Comparison of ENCODE assay signal across 7 mouse cellular contexts in genomic region chr17:78836056-78836455, GRCm38 (mm10). TPM values are rescaled to one million over a fixed set of nuclear protein-coding genes. Genes with fewer than 3 reads are reported as not detected.
DNase-seq lines count a peak whose midpoint lies in the region; TF ChIP-seq lines count a peak whose summit lies in the region.

No protein-coding gene starts in this region.

- TF ChIP-seq CTCF in spleen, adult 2 months (IDR thresholded peaks at IDR 0.05; ENCODE audit: extremely low read depth, insufficient read depth, insufficient read length, insufficient replicate concordance) = no peak

- no peaks in the 10 kb centered on the region for H3K4me1 ChIP-seq in spleen, adult 2 months (ENCODE audit: control insufficient read depth, insufficient read depth, insufficient read length)
- H3K4me1 ChIP-seq in embryonic facial prominence, embryonic 10.5 days = peaks cover 7% of the 10 kb centered on the region
- H3K4me1 ChIP-seq in limb, embryonic 10.5 days = peaks cover 6% of the 10 kb centered on the region; the same call in 1 of the 2 replicates

- no peaks in the 10 kb centered on the region for H3K9me3 ChIP-seq in embryonic facial prominence, embryonic 10.5 days
- no peaks in the 10 kb centered on the region for H3K9me3 ChIP-seq in limb, embryonic 10.5 days (replicated peaks)

- no peak for DNase-seq in spleen, adult 2 months (ENCODE audit: low read depth in 1 of 2, low spot score in 2 of 2)
- DNase-seq in spleen, postnatal 10 days (ENCODE audit: low spot score in 2 of 2) = no peak
- no peak for DNase-seq in embryonic facial prominence, embryonic 10.5 days (ENCODE audit: low spot score)
- no peak for DNase-seq in limb, embryonic 10.5 days (ENCODE audit: low spot score)
- DNase-seq in retina, postnatal 1 day = peak; percentile 14
- DNase-seq in left cerebral cortex, adult 9 months (ENCODE audit: low spot score in 2 of 2) = no peak
- DNase-seq in urinary bladder, postnatal 4 days (ENCODE audit: low spot score in 2 of 2) = no peak

- peak overlapping the region; percentile 90; the same call in 1 of the 2 replicates for H3K27ac ChIP-seq in spleen, adult 2 months (ENCODE audit: insufficient read depth, low read length)
- peak overlapping the region; percentile 87 for H3K27ac ChIP-seq in embryonic facial prominence, embryonic 10.5 days (replicated peaks)
- H3K27ac ChIP-seq in limb, embryonic 10.5 days = peak overlapping the region; percentile 88

- no peak for TF ChIP-seq POLR2A in spleen, adult 2 months (IDR thresholded peaks at IDR 0.05; ENCODE audit: low read depth, low read length)

- H3K4me3 ChIP-seq in spleen, adult 2 months (ENCODE audit: extremely low read depth, insufficient read depth, insufficient read length) = peak overlapping the region; percentile 98
- peak overlapping the region; percentile 91 for H3K4me3 ChIP-seq in embryonic facial prominence, embryonic 10.5 days
- H3K4me3 ChIP-seq in limb, embryonic 10.5 days = peak overlapping the region; percentile 87

- no peaks in the 10 kb centered on the region for H3K27me3 ChIP-seq in spleen, adult 2 months (ENCODE audit: control insufficient read depth, insufficient read depth, low read length)
- H3K27me3 ChIP-seq in embryonic facial prominence, embryonic 10.5 days (replicated peaks; ENCODE audit: low read depth, poor library complexity, severe bottlenecking) = no peaks in the 10 kb centered on the region
- H3K27me3 ChIP-seq in limb, embryonic 10.5 days (ENCODE audit: low read depth, poor library complexity, severe bottlenecking) = no peaks in the 10 kb centered on the region

- WGBS in spleen, adult 2 months = 9% methylated on average over 2 of the region's 2 CpGs
- 41% methylated on average over 2 of the region's 2 CpGs for WGBS in embryonic facial prominence, embryonic 10.5 days
- 37% methylated on average over 2 of the region's 2 CpGs for WGBS in limb, embryonic 10.5 days

- H3K36me3 ChIP-seq in spleen, adult 2 months (ENCODE audit: control insufficient read depth, insufficient read depth, low read length) = peaks cover 14% of the 10 kb centered on the region
- peaks cover 31% of the 10 kb centered on the region for H3K36me3 ChIP-seq in embryonic facial prominence, embryonic 10.5 days (replicated peaks)
- H3K36me3 ChIP-seq in limb, embryonic 10.5 days = peaks cover 29% of the 10 kb centered on the region

RNA-seq across cellular contexts. Expression of gene Gpatch11, which starts 0.7 kb away (rescaled TPM):
- 6.2 and 8.9 TPM in 2 replicates for polyA plus RNA-seq in spleen, adult 2 months (2012; rRNA removed)
- polyA plus RNA-seq in embryonic facial prominence, embryonic 10.5 days (2016; fragmentation: Nextera tagmentation; extraction: Ambion mirVana) = 39.3 and 42.7 TPM in 2 replicates
- 33.6 and 41.1 TPM in 2 replicates for polyA plus RNA-seq in limb, embryonic 10.5 days (2016; fragmentation: Nextera tagmentation; extraction: Ambion mirVana)

RNA-seq across cellular contexts. Expression of gene Heatr5b, which starts 0.9 kb away (rescaled TPM):
- polyA plus RNA-seq in spleen, adult 2 months (2012; rRNA removed) = 11.2 and 11.6 TPM in 2 replicates
- polyA plus RNA-seq in embryonic facial prominence, embryonic 10.5 days (2016; fragmentation: Nextera tagmentation; extraction: Ambion mirVana) = 14.6 and 15.2 TPM in 2 replicates
- polyA plus RNA-seq in limb, embryonic 10.5 days (2016; fragmentation: Nextera tagmentation; extraction: Ambion mirVana) = 9.8 and 17.5 TPM in 2 replicates

RNA-seq across cellular contexts. Expression of gene Eif2ak2, which starts 46.3 kb away (rescaled TPM):
- 1.6 and 3.0 TPM in 2 replicates for polyA plus RNA-seq in spleen, adult 2 months (2012; rRNA removed)
- 6.0 and 7.6 TPM in 2 replicates for polyA plus RNA-seq in embryonic facial prominence, embryonic 10.5 days (2016; fragmentation: Nextera tagmentation; extraction: Ambion mirVana)
- polyA plus RNA-seq in limb, embryonic 10.5 days (2016; fragmentation: Nextera tagmentation; extraction: Ambion mirVana) = 6.9 and 9.9 TPM in 2 replicates
